Mouse (Mus musculus) lung, postnatal 10 days (tissue): ENCODE measurements around the gene Ankrd24.
"Not testable (repeated sequence)": the region's sequence is repeated elsewhere in the genome, so short reads cannot be mapped to it uniquely, and the experiment has no call there.

Experiments used
- DNase-seq: peaks from one replicate; pipeline ENCODE4 v3.0.0; 2021

Gene Ankrd24

DNA sequence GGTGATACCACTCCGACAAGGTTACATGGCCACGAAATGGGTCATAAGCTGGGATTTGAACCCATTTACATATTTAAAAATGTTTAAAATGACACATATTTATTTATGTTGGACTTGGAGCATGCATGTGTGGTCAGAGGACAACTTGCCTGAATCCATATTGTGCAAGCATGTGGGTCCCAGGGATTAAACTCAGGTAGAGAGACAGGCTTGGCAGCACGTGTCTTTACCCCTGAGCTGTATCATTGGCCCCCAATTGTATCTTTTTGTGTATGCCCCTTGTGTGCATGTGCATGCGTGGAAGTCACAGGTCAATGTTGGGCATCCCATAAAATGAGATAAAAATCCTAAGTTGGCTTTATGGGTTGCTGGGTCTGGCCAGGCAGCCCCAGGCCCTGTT, 17.1 kb downstream of the Ankrd24 start:
- DNase-seq = no peak

DNA sequence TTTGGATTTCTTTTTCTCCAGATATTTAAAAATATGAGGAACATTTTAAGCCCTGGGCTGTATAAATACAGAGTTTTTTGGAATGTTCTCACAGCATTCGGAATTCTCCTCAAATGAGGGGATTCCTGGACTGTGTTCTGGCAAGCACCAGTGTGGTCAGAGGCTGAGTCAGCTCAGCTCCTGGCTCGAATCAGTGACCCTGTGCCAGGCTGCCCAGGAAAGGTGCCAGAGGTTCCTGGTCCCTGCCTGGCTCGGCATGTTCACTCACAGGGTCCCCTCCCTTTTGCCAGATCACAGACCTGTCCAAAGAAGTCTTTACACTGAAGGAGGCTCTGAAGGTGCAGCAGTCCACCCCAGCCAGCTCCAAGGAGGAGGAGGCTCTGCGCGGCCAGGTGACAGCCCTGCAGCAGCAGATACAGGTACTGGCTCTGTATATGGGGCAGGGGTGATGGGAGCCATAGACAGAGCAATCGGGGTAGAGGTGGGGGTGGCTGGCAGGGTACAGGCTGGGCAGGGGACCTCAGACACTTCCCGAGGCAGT, 17.7 kb downstream of the Ankrd24 start:
- no peak for DNase-seq

DNA sequence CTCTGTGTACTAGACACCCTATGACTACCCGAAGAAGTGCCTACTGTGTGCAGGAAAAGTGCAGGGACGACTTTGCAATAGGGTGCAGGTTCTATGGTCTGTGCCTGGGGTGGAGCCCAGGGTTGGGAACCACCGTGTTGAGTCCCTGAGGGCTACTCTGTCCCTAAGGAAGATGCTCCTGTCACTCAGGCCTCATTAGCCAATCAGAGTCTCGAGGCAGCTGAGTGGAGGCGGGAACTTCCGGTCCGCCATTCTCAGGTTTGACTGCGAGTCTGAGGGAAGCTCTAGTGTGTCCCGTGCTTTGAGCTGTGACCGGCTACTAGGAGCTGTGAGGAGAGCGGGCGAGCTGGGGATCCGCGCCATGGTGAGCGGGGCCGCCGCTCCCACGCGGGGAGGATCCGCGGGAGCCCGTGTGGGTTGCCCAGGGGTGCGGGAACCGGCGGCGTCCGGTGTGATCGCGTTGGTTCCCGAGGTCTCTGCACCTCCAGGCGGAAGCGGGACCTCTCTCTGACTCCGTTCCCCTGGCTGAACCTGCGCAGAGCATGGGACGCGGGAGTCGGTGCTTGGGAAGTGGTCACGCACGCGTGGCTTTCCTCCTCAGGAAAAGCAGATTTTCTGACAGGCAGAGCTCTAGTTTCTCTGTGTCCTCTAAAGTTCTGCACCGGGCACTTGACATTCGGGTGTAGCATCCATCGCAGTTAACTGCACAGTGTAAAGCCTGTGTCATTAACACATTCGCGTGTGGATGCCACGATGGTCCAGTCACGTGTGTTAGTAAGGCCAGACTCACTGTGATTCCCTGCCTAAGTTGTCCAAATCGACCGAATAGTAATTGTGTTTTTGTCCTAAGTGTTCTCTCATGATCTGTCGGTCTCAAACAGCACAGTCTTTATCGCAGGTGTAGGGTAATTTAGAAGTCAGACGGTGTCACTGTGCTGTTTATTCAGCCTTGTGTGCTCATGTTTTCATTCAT, 20.7 kb downstream of the Ankrd24 start, which contains the start of gene Gm10778:
Gm10778 (plus strand) TSS at position 257 of the 973 bp plus-strand sequence.
- peak; percentile 92 for DNase-seq

DNA sequence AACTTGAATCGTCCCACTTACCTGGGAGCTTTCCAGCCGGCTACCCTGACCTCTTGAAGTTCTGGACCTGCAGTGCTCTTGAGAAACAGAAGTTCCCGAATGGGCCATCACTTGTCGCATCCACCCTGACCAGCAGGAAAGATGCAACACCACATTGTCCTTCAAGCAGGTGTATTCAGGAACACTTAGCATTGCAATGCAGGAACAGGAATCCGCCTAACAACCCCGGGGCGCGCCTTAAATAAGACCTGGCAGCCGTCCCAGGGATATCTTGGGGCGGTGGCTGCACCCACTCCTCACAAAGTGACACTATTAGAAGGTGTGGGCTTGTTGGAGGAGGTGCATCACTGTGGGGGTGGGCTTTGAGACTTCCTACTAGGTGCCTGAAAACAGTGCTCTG, 26.8 kb downstream of the Ankrd24 start:
- DNase-seq = no peak

DNA sequence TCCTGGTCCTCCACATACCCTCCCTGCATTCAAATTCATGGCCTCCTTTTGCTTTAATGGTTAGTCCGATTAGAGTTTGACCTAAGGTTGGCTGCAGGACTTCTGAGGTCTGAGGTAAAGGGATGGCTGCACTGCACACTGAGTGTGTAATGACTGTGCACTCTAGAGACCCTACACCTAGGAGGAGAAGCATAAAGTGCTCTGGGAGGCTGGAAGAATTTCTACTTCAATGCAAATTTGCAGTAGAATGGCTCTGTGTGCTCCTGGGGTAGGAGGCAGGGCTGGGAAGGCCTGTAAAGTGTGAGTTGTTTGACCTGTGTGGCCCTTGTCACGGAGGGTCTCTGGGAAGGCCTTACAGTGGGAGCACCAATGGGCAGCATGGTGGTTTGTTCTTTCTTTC, 27.8 kb downstream of the Ankrd24 start:
- DNase-seq = no peak

DNA sequence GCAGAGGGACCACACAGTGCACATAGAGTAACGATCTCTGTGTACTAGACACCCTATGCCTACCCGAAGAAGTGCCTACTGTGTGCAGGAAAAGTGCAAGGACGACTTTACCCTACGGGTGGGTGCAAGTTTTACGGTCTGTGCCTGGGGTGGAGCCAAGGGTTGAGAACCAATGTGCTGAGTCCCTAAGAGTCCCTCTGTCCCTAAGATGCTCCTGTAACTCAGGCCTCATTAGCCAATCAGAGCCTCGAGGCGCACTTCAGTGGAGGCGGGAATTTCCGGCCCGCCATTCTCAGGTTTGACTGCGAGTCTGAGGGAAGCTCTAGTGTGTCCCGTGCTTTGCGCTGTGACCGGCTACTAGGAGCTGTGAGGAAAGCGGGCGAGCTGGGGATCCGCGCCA, 58.8 kb downstream of the Ankrd24 start:
- not testable (repeated sequence) for DNase-seq
